Mouse (Mus musculus) heart, embryonic 16.5 days (tissue): ENCODE data around the gene Clec11a. TPM values are rescaled to one million over a fixed set of nuclear protein-coding genes. Genes with fewer than 3 reads are reported as not detected.
A peak's percentile ranks its signal among the peaks of the same experiment; 100 is the strongest.

Source experiments
- ATAC-seq: fragments of 200-750 bp; cut with Nextera tagmentation; replicated peaks from 2 replicates; pipeline ENCODE4 v1.8.0; 2017; ENCODE audit warnings: moderate number of reproducible peaks; ENCODE audit not compliant: insufficient read depth, low FRiP score; ENCODE audit errors: extremely low read depth
- H3K27ac ChIP-seq: fragments of 300-500 bp; sonication (generic); 2 replicates; pipeline ENCODE4 v1.5.1; 2014; ENCODE audit warnings: mild to moderate bottlenecking, low read length, control low read depth, moderate library complexity
- H3K27me3 ChIP-seq: fragments of 300-500 bp; sonication (generic); 2 replicates; pipeline ENCODE4 v1.6.1; 2014; ENCODE audit warnings: low read length, mixed read lengths; ENCODE audit not compliant: control insufficient read depth, insufficient read depth
- H3K36me3 ChIP-seq: fragments of 300-500 bp; sonication (generic); 2 replicates; pipeline ENCODE4 v1.6.1; 2014; ENCODE audit not compliant: control insufficient read depth, insufficient read depth
- H3K4me1 ChIP-seq: fragments of 300-500 bp; sonication (generic); 2 replicates; pipeline ENCODE4 v1.6.1; 2014; ENCODE audit warnings: low read length, mixed read lengths; ENCODE audit not compliant: control insufficient read depth, insufficient read depth
- H3K4me2 ChIP-seq: fragments of 300-500 bp; sonication (generic); 2 replicates; pipeline ENCODE4 v1.6.1; 2014; ENCODE audit warnings: low read depth, mild to moderate bottlenecking, control low read depth, low read length
- H3K4me3 ChIP-seq: fragments of 300-500 bp; sonication (generic); 2 replicates; pipeline ENCODE4 v1.5.1; 2014; ENCODE audit warnings: mild to moderate bottlenecking, control low read depth, low read length
- H3K9ac ChIP-seq: fragments of 300-500 bp; sonication (generic); 2 replicates; pipeline ENCODE4 v1.6.1; 2014; ENCODE audit warnings: low read length, control low read depth
- H3K9me3 ChIP-seq: fragments of 300-500 bp; sonication (generic); replicated peaks from 2 replicates; pipeline ENCODE4 v1.6.1; 2016; ENCODE audit warnings: low read length; ENCODE audit not compliant: control insufficient read depth
- WGBS: fragments of 180-500 bp; shearing (Covaris S2); extraction: QIAGEN DNeasy Blood & Tissue Kit; methylation state at CpG from one replicate; pipeline ENCODE4 v1.1.7; 2014; 5-methylcytosine and 5-hydroxymethylcytosine counted together
- polyA plus RNA-seq: library from polyadenylated mRNA; unstranded; fragments of >200 nt; fragmentation: Nextera tagmentation; extraction: Ambion mirVana; gene quantifications from 2 replicates; pipeline ENCODE4 v1.2.1, GENCODE M21; 2015

Gene Clec11a
- polyA plus RNA-seq, 1 experiment from 2014 or later, result 1.8 TPM

DNA sequence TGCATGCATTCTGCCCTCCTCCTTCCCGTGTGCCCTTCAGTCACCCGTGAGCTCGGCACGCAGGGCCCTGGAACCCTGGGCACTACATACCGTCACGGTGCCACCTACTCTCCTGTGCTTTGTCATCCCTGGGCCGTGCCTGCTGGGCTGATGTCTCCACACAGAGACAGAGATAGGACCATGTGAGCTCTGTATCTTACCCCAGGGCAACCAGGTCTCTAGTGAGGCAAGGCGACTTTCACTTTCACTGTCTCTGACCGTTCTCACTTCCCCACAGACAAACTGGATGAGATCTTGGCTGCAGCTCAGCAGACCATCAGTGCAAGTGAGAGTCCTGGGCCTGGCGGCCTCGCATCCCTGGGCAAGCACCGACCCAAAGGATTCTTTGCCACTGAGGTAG, 37.9 kb upstream of the Clec11a start:
- Histone ChIP-seq H3K4me1 (no peaks in the 10 kb centered on the region), H3K4me2 (no peak overlapping the region), H3K4me3 (no peak overlapping the region), H3K9ac (no peak overlapping the region), H3K27me3 (peaks cover 31% of the 10 kb centered on the region), H3K27ac (no peak overlapping the region), H3K36me3 (no peaks in the 10 kb centered on the region), H3K9me3 (no peaks in the 10 kb centered on the region)
- 49% methylated on average over 12 of the region's 12 CpGs for whole genome bisulfite sequencing
- no peak for ATAC-seq

DNA sequence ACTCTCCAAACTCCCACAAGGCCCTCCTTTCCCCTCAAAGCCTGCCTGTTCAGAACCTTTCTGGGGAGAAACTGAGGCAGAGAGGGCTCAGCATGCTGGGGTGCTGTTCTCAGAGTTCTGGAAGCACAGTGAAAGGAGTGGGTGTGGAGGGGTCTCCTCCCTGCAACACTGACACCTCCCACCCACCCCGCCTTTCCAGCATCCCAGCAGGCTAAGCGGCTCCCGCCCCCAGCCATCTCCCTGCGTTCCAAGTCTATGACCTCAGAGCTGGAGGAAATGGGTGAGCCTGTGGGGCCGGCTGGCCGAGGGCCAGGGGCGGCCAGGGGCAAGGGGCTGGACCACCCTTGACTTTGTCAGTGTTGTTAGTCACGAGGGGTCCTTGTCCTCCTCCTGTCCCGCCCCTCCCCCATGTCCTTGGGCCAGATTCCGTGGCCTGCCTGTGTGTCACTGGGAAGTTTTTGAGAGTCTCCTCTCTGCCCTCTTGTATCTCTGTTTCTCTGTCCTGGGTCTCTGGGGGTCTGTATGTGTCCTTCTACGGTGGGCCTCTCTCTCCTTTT, 36.8 kb upstream of the Clec11a start:
- no peak overlapping the region for H3K4me2 ChIP-seq
- H3K4me1 ChIP-seq, result no peaks in the 10 kb centered on the region
- H3K36me3 ChIP-seq, result no peaks in the 10 kb centered on the region
- H3K27ac ChIP-seq, result no peak overlapping the region
- WGBS, result 9% methylated on average over 11 of the region's 11 CpGs
- H3K4me3 ChIP-seq, result no peak overlapping the region
- peaks cover 36% of the 10 kb centered on the region for H3K27me3 ChIP-seq
- no peak for ATAC-seq
- H3K9ac ChIP-seq, result no peak overlapping the region
- no peaks in the 10 kb centered on the region for H3K9me3 ChIP-seq

DNA sequence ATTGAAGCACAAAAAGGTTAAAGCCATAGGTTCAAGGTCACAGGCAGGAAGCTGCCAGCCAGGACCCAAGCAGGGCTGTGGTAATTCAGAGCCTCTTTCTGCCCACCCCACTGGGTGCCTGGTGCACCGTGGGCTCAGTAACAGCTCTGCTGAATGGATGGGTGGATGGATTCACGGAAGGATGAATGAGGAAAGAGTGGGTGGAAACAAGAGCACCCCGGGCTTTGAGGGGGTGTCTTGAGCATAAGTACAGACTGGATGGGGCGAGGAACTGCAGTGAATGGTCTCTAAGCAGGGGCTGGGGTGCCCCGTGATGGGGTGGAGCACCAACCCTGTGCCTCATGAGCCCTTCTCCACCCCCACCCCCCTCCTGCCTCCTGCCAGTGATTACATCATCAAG, 35.0 kb upstream of the Clec11a start:
- 60% methylated on average over 5 of the region's 5 CpGs for WGBS
- Histone ChIP-seq H3K36me3 (no peaks in the 10 kb centered on the region), H3K27me3 (peaks cover 54% of the 10 kb centered on the region), H3K9ac (no peak overlapping the region), H3K4me1 (no peaks in the 10 kb centered on the region), H3K9me3 (no peaks in the 10 kb centered on the region), H3K4me3 (no peak overlapping the region), H3K27ac (no peak overlapping the region), H3K4me2 (no peak overlapping the region)
- ATAC-seq, result no peak

- Histone ChIP-seq H3K27ac (no peak overlapping the region), H3K4me1 (no peaks in the 10 kb centered on the region), H3K4me2 (no peak overlapping the region), H3K36me3 (no peaks in the 10 kb centered on the region), H3K27me3 (peaks cover 57% of the 10 kb centered on the region), H3K9ac (no peak overlapping the region), H3K9me3 (no peaks in the 10 kb centered on the region), H3K4me3 (no peak overlapping the region)
- no peak for ATAC-seq
- 73% methylated on average over 10 of the region's 10 CpGs for WGBS
Measured at GRCm38 (mm10) chr7:44341119-44341518, 34.4 kb upstream of the Clec11a start.

- Histone ChIP-seq H3K27me3 (peaks cover 63% of the 10 kb centered on the region), H3K9ac (no peak overlapping the region), H3K9me3 (no peaks in the 10 kb centered on the region), H3K27ac (no peak overlapping the region), H3K4me1 (no peaks in the 10 kb centered on the region), H3K36me3 (no peaks in the 10 kb centered on the region), H3K4me3 (no peak overlapping the region), H3K4me2 (no peak overlapping the region)
- WGBS, result 56% methylated on average over 6 of the region's 6 CpGs
- no peak for ATAC-seq
Measured at GRCm38 (mm10) chr7:44340226-44340625, 33.5 kb upstream of the Clec11a start.

DNA sequence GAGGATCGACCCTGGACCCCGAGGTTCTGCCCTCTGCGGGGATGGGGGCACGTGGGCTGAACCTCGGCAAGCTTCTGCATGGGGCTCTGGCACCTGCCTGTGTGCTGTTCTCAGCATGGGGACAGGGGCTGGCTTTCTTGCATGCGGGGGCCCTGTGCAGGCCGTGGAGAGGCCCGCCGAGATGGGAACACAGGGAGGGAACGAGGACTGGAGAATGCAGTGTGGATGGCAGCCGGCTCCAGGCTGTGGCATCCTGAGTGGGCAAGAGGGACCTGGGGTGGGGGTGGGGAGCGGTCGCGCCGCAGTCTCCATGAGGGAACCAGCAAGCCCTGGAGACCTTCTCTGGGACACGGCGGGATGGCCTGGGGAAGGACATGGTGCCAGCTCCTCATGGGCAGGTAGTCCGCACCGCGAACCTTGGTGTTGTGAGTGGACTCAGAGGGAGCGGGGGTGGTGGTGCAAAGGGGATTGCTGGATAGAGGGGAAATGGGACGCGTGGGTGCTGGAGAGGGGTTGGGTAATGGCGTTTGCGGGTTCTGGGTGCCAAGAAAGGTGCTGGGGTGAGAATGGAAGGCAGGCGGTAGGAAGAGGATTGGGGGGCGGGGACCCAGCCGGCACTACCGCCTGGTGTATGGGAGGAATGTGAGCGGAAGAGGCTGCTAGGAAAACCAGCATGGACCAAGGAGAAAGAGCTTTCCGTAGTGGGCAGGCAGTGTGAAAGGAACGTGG, 30.6 kb upstream of the Clec11a start:
- WGBS, result 5% methylated on average over 32 of the region's 32 CpGs
- no peaks in the 10 kb centered on the region for H3K36me3 ChIP-seq
- H3K9me3 ChIP-seq, result no peaks in the 10 kb centered on the region
- no peak for ATAC-seq
- H3K9ac ChIP-seq, result no peak overlapping the region
- no peak overlapping the region for H3K27ac ChIP-seq
- no peak overlapping the region for H3K4me3 ChIP-seq
- peaks cover 77% of the 10 kb centered on the region for H3K27me3 ChIP-seq
- H3K4me2 ChIP-seq, result no peak overlapping the region
- no peaks in the 10 kb centered on the region for H3K4me1 ChIP-seq

GRCm38 (mm10) chr7:44336046-44337021, 29.6 kb upstream of the Clec11a start:
- no peaks in the 10 kb centered on the region for H3K36me3 ChIP-seq
- H3K4me3 ChIP-seq, result peak overlapping the region; percentile 33
- no peaks in the 10 kb centered on the region for H3K9me3 ChIP-seq
- no peak overlapping the region for H3K27ac ChIP-seq
- no peak for ATAC-seq
- H3K27me3 ChIP-seq, result peaks cover 80% of the 10 kb centered on the region
- WGBS, result 5% methylated on average over 34 of the region's 54 CpGs
- peak overlapping the region; percentile 58 for H3K4me2 ChIP-seq
- H3K4me1 ChIP-seq, result no peaks in the 10 kb centered on the region
- H3K9ac ChIP-seq, result no peak overlapping the region

GRCm38 (mm10) chr7:44335031-44335878, 28.6 kb upstream of the Clec11a start:
- Histone ChIP-seq H3K4me3 (peak overlapping the region; percentile 33), H3K27ac (no peak overlapping the region), H3K9ac (no peak overlapping the region), H3K9me3 (no peaks in the 10 kb centered on the region), H3K36me3 (no peaks in the 10 kb centered on the region), H3K4me1 (no peaks in the 10 kb centered on the region), H3K27me3 (peaks cover 73% of the 10 kb centered on the region), H3K4me2 (peak overlapping the region; percentile 58)
- ATAC-seq, result no peak
- WGBS, result 4% methylated on average over 23 of the region's 40 CpGs
